Mouse (Mus musculus) bone marrow, adult 2 months (tissue): ENCODE results near the gene Pip5k1c.

Experiments
- CTCF ChIP-seq: fragments of 200-500 bp; IDR thresholded peaks from 2 replicates; pipeline ENCODE4 v1.5.1; 2011; ENCODE audit warnings: low read length, control low read depth; ENCODE audit not compliant: control insufficient read depth, insufficient read depth
- POLR2A ChIP-seq: fragments of 200-500 bp; IDR thresholded peaks from 2 replicates; pipeline ENCODE4 v1.6.1; 2011; ENCODE audit warnings: low read depth, mild to moderate bottlenecking, control low read depth, low read length, borderline replicate concordance; ENCODE audit not compliant: control insufficient read depth

DNA sequence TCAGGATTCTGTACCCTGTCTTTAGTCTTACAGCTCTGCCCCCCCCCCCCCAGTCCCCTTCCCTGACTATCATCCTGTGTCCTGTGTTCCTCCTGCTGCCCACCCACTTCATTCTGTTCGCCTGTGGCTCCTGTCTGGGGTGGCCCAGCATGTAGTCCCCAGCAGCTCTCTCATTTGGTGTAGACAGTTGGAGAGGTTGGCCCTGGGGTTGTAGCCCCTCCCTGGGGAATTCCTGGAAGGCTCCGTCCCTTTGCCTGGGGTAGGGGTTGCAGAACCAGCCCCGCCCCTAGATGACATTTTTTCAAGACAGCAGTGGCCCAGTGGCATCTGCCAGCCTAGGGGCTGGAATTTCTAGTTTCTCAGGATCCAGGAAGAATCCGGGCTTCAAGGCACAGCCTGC lies 65.4 kb downstream of the Pip5k1c start:
- TF ChIP-seq CTCF (no peak), POLR2A (no peak)
